Mouse (Mus musculus) thymus, postnatal 25 days (tissue): ENCODE measurements at regions not wholly inside any gene's neighbourhood (a gene's known extent, or its start where the extent isn't known, plus 50 kb on each side); places are given as distances from the start of the nearest gene placed in this dataset.

Source experiments
- DNase-seq: peaks from one replicate; pipeline ENCODE4 v3.0.0; 2022

DNA sequence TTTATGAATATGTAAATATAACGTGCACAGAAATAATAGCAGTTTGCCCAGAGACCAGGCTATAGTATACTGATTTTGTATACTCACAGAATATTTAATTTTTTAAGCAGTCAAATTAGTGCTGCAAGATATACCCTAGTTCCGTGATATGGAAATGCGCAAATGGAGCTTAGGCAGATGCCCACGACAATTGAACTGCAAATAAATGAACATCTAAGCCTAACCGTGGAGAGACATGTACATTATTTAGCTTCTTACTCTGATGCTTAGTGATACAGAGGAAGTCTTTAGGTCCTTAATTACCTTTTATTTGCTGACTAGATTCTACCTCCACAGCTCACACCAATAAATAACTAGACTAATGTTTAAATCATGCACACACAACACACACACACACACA, 221.9 kb downstream of the Usp25 start:
- no peak for DNase-seq
